Mouse (Mus musculus) layer of hippocampus, adult 9-10 months (tissue): ENCODE measurements around the gene Prkacb.
"Not testable (repeated sequence)": the region's sequence is repeated elsewhere in the genome, so short reads cannot be mapped to it uniquely, and the experiment has no call there.

Source experiments
- DNase-seq: peaks from one replicate; pipeline ENCODE4 v3.0.0; 2022; ENCODE audit warnings: low spot score

Gene Prkacb

GRCm38 (mm10) chr3:146778451-146778850 is 34.3 kb downstream of the Prkacb start:
- DNase-seq: no peak

GRCm38 (mm10) chr3:146776711-146777110 is 36.1 kb downstream of the Prkacb start:
- no peak for DNase-seq

- DNase-seq: no peak
Observed at GRCm38 (mm10) chr3:146770853-146771252, 41.9 kb downstream of the Prkacb start.

DNA sequence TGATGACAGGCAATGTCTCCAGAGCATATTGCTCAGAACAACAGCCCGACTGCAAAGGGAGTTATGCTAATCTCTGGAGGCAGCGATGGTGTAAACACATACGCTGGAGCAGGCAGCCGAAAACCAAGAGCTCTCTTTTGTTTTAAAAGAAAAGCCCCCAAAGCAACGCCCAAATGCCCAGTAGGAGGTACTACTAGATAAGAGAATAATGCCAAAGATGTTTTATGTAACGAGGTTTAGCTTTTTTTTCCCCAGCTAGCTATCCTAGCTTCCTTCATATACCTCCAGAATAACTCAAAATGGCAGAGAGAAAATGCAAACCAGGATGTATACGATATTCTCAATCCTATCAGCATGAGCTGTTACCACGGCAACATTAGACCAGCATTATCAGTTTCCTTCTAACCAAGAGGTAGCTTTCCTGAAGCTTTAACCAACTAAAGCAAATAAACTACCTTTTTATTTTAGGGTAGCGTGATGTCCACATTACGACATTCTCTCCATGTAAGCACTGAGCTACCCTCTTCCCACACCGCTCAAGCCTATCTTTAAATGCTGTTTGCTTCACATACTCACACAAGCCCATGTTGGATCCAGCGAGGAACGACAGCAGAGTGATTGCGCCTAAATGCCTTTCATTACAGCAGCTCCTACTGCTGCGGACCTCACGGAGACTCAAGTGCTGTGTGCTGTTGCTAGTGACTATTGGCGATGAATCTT is 42.7 kb downstream of the Prkacb start:
- no peak for DNase-seq

GRCm38 (mm10) chr3:146769569-146769939 is 43.2 kb downstream of the Prkacb start:
- DNase-seq: no peak

GRCm38 (mm10) chr3:146768921-146769320 is 43.9 kb downstream of the Prkacb start:
- no peak for DNase-seq

DNA sequence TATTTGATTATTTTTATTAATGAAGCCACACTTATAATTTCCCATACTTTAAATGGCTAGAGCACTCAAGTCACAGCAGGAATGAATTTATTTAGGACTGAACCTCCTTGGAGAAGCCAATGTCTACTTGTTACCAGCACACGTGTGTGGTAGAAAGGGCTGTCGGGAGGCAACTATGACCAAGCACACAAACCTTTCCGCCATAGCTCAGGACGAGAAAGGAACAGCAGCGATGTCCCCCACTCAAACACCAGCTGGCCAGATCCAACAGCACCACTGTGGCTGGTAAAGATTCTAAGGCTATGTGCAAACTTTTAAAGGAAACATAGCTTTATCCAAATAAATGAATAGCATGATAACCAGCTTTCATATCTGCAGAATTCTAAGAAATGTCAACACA is 44.4 kb downstream of the Prkacb start:
- no peak for DNase-seq

GRCm38 (mm10) chr3:146766701-146767181 is 46.0 kb downstream of the Prkacb start:
- no peak for DNase-seq

DNA sequence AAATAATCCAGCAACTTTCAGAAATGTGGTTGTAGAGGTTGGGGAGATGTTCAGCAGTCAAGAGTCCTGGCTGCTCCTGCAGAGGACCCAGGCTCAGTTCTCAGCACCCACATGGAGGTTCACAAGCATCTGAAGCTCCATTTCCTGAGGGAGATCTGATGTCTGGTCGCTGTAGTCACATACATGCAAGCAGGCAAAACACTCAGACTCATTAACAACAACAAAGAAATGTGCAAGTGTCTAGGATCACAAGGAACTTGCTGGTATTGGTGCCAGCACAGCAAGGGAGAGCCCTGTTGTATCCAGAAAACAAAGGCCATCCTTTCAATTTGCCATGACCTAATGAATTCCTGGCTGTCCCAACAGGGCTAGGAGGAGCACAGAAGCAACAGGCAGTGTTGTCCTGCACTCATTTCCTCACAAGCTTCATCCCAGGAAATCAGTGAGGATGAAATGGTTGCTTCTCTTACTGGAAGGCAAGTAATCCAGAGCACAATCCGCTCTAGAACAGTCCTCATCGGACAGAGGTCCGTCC is 46.7 kb downstream of the Prkacb start:
- DNase-seq: no peak

DNA sequence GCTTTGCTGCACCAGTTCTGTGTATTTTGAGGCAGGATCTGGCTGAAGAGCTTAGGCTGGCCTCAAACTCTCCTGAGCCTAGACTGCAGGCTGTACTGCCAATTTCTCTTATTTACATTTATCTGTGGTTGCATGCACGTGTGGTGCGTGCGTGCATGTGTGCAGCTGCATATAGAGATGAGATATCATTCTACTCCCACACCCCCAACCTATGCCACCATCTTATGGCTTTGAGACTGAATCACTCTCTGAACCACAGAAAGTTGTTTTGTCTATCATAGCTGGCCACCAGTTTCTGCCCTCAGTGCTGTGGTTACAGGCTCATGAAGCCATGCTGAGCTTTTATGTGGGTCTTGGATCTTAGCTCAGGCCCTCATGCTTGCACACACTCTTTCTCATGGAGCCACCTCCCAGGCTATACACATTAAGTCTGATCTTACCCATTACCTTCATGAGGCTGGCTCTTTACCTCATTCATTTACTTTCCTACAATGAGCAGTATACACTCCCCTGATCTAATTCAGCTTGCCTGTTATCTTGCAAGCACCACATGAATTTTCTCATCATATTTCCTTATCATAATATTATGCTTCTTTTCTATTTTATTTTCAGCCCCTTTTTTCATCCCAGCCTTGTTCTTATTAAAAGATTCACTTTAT is 47.8 kb downstream of the Prkacb start:
- no peak for DNase-seq

DNA sequence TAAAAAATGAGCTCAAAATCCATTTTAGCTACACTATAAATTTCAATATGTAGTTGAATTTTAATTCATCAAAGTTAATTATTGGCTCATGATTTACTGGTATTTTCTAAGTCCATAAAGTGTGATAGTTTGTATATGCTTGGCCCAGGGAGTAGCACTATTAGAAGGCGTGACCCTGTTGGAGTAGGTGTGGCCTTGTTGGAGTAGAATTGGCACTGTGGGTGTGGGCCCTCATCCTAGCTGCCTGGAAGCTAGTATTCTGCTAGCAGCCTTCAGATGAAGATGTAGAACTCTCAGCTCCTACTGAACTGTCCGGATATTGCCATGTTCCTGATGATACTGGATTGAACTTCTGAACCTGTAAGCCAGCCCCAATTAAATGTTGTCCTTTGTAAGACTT is 49.7 kb downstream of the Prkacb start:
- DNase-seq: not testable (repeated sequence)

GRCm38 (mm10) chr3:146761276-146761675 is 51.5 kb downstream of the Prkacb start:
- DNase-seq: no peak

- no peak for DNase-seq
Observed at GRCm38 (mm10) chr3:146757970-146758960, 54.5 kb downstream of the Prkacb start.

- DNase-seq: no peak
Observed at GRCm38 (mm10) chr3:146754270-146754669, 58.5 kb downstream of the Prkacb start.

DNA sequence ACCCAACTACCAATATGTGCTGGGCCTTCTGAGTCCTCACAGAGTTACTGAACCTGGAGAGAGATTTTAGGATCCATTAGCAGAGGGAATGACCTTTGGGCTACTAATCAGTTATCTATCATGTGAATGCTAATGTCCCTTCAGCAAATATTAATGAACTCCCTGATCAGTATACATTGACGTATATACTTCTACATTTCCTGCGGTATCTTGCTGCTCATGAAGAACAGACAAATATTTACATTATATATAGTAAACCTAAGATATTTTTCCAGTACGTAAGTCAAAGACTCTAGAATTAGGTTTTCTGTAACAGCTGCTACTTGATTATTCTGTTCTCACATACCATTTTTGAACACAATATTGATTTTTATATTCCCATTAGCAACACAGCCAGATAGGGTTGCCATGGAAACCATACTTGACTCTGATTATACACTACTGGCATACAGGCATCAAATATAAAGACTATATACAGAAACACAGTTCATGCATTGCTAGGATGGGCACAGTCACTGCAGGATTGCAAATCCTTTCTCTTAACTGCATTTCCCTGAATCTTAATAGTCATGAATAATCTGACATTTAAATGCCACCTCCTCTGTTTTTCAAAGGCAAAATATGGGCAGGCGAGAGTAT is 71.1 kb downstream of the Prkacb start:
- DNase-seq: no peak

- no peak for DNase-seq
Observed at GRCm38 (mm10) chr3:146741158-146741557, 71.6 kb downstream of the Prkacb start.

DNA sequence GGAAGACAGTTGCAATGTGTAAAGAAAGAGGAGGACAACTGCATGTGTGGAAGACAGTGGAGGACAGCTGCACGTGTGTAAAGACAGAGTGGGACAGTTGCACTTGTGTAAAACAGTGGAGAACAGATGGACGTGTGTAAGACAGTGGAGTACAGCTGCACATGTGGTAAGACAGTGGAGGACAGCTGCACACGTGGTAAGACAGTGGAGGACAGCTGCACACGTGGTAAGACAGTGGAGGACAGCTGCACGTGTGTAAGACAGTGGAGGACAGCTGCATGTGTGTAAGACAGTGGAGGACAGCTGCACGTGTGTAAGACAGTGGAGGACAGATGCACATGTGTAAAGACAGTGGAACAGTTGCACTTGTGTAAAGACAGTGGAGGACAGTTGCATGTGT is 76.6 kb downstream of the Prkacb start:
- not testable (repeated sequence) for DNase-seq

- DNase-seq: no peak
Observed at GRCm38 (mm10) chr3:146735657-146736056, 77.1 kb downstream of the Prkacb start.

DNA sequence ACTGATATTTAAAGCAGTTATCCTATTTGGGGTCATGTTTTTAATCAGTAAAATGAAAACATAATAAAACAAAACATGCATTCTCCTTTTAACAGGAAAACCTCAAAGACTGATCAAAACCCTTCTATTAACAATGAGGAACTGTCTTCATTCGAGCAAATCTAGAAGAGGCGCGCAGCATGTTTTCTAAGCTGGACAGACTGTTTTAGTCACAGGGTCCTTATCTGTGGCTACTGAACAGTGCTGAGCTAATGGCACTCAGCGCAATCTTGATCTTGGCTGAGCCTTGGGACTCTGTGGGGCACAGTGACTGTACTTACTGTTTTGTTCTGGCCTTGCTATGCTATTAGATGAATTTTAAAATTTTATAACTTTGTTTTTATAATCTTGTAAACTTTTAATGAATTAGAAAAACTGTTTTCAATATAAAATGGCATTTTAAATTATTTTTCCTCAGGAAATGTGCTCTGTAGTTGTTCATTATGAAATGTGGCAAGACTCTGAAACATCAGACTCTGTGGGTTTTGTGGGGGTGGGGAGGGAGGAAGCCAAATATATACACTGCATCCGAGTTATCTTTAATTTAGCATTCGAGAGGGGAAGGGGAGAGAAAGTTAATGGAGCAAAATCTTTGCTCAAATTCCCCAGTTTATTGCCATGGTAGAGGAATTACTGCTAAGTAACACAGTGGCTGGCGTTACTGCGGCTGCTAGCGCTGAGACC is 77.7 kb downstream of the Prkacb start:
- DNase-seq: no peak

DNA sequence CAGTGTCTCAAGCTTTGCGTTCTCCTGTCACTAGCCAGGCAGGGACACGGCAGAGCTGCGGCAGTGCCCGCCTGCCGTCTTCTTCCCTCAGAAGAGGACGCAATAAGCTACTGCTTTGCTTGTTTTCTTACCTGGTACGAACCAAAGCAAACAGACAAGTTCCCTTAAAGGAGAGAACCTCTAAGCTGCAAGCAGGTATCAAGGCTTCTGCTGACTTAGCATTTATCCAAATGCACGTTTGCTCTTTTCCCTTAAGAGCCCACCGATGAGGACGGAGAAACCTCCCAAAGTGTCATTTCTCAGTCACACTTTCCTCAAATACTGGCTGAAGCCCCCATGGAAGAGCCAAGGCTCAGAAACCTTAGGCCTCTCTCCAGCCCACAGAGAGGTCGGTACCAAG is 81.3 kb downstream of the Prkacb start:
- no peak for DNase-seq

DNA sequence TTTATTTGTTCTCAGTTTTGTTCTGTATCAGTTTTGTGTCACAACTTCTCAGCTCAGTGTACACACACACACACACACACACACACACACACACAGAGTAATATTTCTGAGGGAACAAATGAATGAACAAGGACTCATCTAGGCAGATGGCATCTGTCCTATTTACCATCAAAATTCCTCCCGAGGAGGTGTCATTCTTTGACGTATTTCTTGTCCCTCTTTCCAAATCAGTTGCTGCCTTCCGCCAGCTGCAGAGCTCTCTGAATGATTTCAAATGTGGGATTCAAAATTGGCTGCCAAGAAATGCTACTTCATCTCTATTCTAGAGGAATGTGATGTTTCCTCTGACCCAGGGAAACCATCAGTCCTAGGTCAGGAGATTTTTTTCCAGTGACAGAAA is 89.8 kb downstream of the Prkacb start:
- DNase-seq: no peak
